Mouse (Mus musculus): ENCODE data around the gene Fcnb. TPM values are rescaled to one million over a fixed set of nuclear protein-coding genes. Genes with fewer than 3 reads are reported as not detected.

The Fcnb gene
- total RNA-seq, 4 experiments from 2014 or later: not detected

DNA sequence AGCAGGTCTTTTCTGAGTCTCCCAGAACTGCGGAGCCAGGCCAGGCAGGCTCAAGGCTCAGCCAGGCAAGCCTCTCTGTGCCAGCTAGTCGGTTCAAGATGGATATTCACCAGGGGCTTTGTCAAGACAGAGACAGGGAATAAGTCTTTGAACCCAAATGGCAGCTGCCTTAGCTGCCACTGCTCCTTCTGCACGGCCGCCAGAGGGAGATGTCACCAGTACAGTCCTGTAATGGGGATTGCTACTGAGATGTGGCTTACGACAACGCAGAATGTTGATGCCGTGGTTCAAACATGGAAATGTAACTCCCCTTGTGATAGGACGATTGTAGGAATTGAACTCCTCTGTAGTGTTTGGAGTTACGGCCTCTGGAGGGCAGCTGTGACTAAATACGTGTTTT lies 1.4 kb upstream of the Fcnb start:
- no peak for DNase-seq (ENCODE audit: low spot score in 2 of 2)

DNA sequence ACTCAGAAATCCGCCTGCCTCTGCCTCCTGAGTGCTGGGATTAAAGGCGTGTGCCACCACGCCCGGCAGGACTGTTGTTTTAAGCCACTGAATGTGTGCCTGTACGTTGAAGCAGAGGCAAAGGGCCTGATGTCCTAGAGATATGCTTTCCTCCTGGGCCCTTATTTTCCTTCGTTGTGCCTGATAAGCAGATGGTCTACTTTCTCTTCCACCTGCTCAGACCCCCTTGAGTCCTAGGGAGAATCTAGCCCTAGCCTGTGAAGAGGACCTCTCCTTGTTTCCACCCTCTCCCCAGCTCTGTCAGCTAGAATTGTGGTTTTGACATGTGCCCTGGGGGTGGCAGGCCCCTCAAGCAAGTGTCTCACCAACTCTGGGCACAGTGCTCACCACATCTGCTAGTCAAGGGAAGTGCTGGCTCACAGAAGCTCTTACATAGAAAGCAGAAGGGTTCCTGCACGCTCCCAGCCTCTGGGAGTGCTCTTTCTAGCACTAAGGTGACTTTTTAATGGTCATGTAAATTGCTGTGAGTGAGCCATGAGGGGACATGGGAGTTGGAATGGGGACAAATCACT lies 9.0 kb downstream of the Fcnb start:
- DNase-seq (ENCODE audit: low spot score in 2 of 2): no peak

- DNase-seq (ENCODE audit: low spot score in 2 of 2): peak; percentile 96 to 97
Measured at GRCm38 (mm10) chr2:28068537-28068878, 16.2 kb downstream of the Fcnb start.

- DNase-seq (ENCODE audit: low spot score in 2 of 2): no peak
Measured at GRCm38 (mm10) chr2:28067821-28068536, 16.7 kb downstream of the Fcnb start.

DNA sequence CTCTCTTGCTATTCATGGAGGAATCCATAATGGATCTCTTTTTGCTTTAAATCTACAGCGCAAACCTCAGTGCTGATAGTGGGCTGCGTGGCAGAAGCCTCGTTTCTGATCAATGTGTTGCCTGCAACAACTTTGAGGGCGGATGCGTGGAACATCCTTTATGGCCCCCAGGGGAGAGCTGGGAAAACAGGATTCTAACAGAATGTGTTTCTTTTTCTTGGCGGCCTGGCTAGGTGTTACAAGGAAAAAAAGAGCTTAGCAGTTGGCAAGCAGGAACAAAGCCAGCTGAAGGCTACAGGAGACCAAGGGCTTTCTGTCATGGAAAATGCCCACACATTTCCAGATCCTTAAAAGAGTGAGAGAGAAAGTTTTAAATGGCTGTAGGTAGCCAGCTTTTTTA lies 17.5 kb downstream of the Fcnb start:
- peak; percentile 59 to 72 for DNase-seq (ENCODE audit: low spot score in 2 of 2)

DNA sequence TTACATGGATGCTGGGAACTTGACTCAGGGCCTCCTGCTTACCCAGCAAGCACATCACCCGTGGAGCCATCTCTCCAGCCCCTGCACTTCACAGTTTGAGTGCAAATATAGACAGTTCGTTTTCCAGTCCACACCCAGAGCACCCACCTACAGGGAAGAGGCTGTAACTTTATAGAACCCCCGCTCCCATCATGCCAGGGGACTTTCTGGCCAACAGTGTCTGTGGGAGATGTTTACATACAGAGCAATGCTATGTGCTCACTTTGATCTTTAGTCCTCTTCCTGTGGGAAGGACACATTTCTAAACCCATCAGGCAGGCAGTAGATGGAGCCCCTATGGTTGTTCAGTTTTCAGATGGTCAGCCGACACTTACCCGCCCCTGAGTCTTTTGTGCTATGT lies 18.0 kb downstream of the Fcnb start:
- no peak for DNase-seq (ENCODE audit: low spot score in 2 of 2)

DNA sequence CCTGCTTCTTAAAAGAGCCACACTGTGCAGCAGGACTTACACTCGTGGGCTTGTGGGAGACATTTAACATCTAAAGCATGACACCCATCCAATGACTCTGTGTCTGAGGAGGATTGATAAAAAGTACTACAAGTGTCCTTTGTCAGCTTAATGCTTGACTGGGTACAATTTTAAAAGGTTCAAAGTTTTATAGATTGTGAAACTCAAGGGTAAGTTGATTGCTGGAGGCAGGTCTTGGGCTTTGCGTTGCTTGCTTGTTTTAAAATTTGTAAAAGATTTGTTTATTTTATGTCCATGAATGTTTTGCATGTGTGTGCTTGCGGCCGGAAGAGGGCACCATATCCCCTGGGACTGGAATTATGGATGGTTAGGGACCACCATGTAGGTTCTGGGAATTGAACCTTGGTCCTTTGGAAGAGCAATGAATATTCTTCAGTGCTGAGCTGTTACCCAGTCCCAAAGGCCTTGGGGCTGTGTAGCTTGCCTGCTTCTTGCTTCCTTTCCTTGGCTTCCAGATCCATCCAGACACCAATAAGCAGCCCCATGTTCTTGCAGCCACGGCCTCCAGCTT lies 19.5 kb downstream of the Fcnb start:
- no peak for DNase-seq (ENCODE audit: low spot score in 2 of 2)

GRCm38 (mm10) chr2:28064339-28065080 lies 20.2 kb downstream of the Fcnb start:
- DNase-seq (ENCODE audit: low spot score in 2 of 2): no peak

- no peak for DNase-seq (ENCODE audit: low spot score in 2 of 2)
Measured at GRCm38 (mm10) chr2:28063711-28064338, 20.9 kb downstream of the Fcnb start.

- no peak for DNase-seq (ENCODE audit: low spot score in 2 of 2)
Measured at GRCm38 (mm10) chr2:28059922-28060321, 24.8 kb downstream of the Fcnb start.

DNA sequence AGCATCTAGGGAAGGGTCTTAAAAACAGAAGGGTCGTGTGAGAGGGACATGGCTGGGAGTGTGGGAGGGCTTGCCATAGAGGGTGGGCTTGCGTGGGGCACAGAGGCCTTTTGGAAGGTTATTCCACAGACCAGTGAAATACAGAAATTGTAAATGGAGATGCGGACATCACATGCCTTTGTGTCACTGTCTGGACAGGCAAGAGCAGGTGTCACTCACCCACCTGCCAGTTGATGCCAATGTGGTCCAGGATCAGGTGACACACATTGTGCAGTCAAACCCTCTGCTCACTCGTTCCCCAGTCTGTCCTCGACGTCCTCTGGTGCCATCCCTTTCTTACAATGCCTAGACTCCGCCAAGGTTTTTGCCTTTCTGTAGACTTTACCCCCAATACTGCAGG lies 37.6 kb downstream of the Fcnb start:
- DNase-seq (ENCODE audit: low spot score in 2 of 2): no peak

DNA sequence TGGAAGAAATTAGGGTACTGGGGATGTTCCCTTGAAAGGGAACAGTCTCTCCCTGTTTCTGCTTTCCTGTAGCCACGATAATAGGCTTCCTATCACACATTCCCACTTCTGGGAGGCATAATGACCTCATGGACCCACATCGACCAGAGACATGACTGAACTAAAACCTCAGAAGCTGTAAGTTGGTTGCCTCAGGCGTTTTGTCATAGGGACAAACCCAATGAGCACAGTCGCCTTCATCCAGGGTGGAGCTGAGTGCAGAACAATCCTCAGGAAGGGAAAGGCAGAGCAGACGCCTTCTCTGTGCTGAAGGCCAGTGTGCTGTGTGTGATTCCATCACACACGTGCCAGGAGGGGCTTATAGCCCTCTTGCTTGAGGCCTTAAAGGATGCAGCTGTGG lies 38.4 kb downstream of the Fcnb start:
- no peak for DNase-seq (ENCODE audit: low spot score in 2 of 2)

DNA sequence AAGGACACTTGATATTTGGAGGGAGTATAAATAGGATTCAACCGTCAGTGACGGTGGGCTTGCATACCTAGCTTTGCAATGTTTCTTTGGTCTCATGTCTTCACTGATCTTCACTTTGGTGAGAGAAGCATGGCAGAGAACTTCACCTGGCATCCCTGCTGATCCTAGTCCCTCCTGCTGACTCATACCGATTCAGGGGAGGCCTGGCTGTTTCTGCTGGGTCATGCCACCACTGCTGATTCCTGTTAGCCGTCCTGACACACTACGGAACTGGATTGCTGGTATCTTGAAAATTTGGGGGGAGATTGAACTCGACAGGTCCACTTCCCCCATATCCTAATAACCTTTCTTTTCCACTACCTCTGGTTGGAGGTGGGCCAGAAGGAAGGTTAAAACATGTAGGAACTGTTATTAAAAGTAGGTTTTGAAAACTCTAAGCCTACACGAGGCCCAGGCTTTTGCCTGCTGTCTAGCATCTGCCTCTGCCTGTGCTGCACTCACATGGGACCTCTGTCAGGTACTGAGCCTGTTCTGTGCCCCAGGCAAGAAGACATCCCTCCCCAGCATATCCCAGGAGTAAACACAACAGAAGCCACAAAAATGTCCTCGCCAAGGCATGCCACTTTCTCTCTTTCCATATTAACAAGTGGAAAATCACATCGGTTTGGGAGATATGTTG lies 39.6 kb downstream of the Fcnb start:
- DNase-seq (ENCODE audit: low spot score in 2 of 2): no peak

GRCm38 (mm10) chr2:28040466-28040865 lies 44.2 kb downstream of the Fcnb start:
- DNase-seq (ENCODE audit: low spot score in 2 of 2): no peak

- no peak for DNase-seq (ENCODE audit: low spot score in 2 of 2)
Measured at GRCm38 (mm10) chr2:28039647-28040325, 44.9 kb downstream of the Fcnb start.

- peak; percentile 34 to 41 for DNase-seq (ENCODE audit: low spot score in 2 of 2)
Measured at GRCm38 (mm10) chr2:28038391-28039096, 46.1 kb downstream of the Fcnb start.

- no peak for DNase-seq (ENCODE audit: low spot score in 2 of 2)
Measured at GRCm38 (mm10) chr2:28037505-28038390, 46.9 kb downstream of the Fcnb start.

GRCm38 (mm10) chr2:28036788-28037187 lies 47.9 kb downstream of the Fcnb start:
- DNase-seq (ENCODE audit: low spot score in 2 of 2): no peak

All from layer of hippocampus, adult 8-10 months (tissue).